Mouse (Mus musculus) left cerebral cortex, adult 2 months (tissue): ENCODE measurements at regions not wholly inside any gene's neighbourhood (a gene's known extent, or its start where the extent isn't known, plus 50 kb on each side); places are given as distances from the start of the nearest gene placed in this dataset.

Experiments
- DNase-seq, 2 experiments: peaks; one replicate each; pipeline ENCODE4 v3.0.0; 2021 to 2022; ENCODE audit warnings: low spot score in 2 of 2, mixed read lengths in 1 of 2; ENCODE audit errors: extremely low spot score in 1 of 2
- H3K27ac ChIP-seq: fragments of 200-600 bp; 2 replicates; pipeline ENCODE4 v1.8.1; 2022
- H3K4me3 ChIP-seq: fragments of 200-600 bp; 2 replicates; pipeline ENCODE4 v1.8.1; 2022
- CTCF ChIP-seq: fragments of 200-600 bp; IDR thresholded peaks from 2 replicates; pipeline ENCODE4 v1.8.1; 2022; ENCODE audit warnings: antibody characterized with exemption, mild to moderate bottlenecking, moderate library complexity
- intact Hi-C: fragments of 180-260 bp; cut with DNase I; formaldehyde crosslinking; loops from one replicate; pipeline ENCODE4 v1.15.1; 2025

DNA sequence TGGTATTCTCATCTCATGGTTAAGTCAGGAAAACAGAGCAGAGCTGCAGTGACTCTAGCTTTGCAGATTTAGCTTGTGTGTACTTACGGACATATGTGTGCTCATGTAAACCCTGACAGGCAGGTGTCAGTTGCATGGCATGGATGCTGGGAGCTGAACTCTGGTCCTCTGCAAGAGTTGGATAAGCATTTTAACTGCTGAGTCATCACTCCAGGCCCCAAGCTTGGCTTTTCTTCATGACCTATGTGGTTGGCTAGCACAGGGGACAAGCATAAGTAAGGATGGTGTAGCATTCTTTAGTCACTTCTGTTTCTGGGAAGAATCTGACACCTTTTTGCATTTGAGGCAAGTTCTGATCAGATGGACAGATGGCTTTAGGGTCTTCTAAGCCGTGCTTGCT lies 120.1 kb upstream of the Sox4 start:
- Histone ChIP-seq H3K27ac (no peak overlapping the region), H3K4me3 (no peak overlapping the region)
- TF ChIP-seq CTCF: no peak
- DNase-seq: no peak
- intact Hi-C loops: no loop called here

DNA sequence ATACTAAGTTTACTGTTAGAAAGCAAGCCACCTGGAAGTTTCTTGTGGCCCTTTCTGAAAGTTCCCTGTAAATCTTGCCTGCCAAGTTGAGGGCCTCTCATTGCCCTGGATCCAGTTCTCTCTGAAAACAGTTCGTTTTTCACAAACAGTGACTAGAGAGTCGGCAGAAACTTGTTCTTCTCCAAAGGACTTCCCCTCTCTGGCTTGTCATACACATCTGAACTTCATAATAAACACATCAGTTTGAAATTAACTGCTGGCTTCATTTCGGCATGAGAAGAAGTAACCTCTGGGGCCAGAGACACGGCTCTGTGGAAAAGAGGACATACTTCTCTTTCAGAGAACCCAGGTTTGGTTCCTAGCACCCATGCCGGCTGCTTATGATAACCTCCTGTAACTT lies 110.4 kb upstream of the Sox4 start:
- no peak overlapping the region for H3K27ac ChIP-seq
- no peak overlapping the region for H3K4me3 ChIP-seq
- intact Hi-C loops: no loop called here
- DNase-seq: no peak
- TF ChIP-seq CTCF: no peak

DNA sequence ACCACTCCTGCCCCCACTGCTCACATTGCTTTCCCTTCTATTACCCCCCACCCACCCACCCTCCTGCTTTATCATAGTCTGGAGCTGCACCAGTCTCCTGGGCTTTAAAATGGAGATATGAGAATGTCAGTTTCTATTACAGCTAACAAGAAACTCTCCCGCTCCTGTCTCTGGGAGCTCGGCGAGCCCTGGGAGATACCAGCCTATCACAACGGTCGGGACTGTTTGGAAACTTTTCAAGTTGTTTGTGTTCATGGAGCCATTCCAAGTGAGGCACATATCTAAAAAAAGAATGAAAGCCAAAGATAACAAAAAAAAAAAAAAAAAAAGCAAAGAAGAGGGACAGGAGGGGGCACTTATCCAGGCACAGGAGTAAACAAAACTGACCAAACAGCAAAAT lies 105.2 kb upstream of the Sox4 start:
- H3K4me3 ChIP-seq: no peak overlapping the region
- no peak for TF ChIP-seq CTCF
- H3K27ac ChIP-seq: no peak overlapping the region
- intact Hi-C loops: no loop called here
- no peak for DNase-seq

DNA sequence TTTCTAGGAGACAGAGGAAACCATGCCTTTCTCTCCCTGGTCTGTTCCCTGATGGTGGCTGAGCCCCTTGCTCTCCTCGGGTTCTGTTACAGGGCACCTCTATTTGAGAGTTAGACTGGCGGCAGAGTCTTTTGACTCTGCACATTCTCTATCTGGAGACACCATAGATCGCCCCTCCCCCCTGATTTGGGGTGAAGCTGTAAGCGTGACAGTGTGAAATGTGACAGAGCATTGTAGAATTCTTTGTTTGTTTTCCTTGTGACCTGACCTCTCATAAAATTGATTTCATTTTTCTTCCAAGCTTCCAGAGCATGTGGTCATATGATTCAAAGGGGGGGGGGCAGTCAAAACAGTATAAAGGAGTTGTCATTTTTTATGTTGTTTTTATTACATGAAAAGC lies 96.2 kb upstream of the Sox4 start:
- intact Hi-C loops: no loop called here
- no peak overlapping the region for H3K4me3 ChIP-seq
- no peak overlapping the region for H3K27ac ChIP-seq
- DNase-seq: no peak
- no peak for TF ChIP-seq CTCF

DNA sequence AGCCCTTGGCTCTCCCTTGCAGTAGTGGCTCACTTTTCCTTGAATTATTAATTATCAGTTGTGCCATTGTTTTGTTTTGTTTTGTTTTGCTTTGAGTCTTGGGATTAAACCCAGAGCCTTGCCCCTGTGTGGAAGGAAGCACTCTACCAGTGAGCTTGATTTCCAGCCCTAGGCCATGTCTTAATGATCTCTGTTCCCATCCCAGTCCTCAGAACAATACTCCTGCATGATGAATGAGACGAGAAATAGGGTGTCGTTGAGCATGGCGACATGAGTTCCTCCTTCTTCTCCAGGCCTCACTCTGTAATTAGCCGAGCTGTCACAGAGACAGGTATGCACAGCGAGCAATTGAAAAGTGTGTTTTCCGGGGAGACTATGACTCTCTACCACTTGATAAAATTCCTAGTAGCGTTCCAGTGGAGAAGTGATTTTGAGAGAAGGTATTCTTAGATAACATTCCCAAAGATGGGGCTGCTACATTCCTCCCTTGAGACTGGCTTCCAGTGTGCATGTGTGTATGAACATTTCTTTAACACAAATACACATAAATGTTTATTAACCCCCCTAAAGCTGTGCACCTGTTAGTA lies 95.6 kb upstream of the Sox4 start:
- Histone ChIP-seq H3K4me3 (no peak overlapping the region), H3K27ac (no peak overlapping the region)
- TF ChIP-seq CTCF: no peak
- DNase-seq: no peak
- intact Hi-C loops: no loop called here

DNA sequence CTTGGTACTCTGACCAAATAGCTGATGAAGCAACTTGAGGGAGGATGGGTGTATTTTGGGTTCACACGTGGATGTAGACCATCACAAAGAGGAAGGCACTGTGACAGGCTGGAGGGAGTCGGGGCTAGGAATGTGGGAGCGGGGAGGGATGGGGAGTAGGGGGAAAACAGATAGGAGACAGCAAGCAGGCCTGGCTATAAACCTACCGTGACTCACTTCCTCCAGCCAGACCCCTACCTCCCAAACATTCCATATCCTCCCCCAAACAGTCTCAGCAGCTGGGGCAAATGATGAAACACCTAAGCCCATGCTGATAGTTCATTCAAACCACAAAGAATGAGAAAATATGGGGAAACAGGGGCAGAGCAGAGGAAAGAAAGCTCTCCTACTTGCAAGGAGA lies 91.1 kb upstream of the Sox4 start:
- Histone ChIP-seq H3K27ac (no peak overlapping the region), H3K4me3 (no peak overlapping the region)
- no peak for DNase-seq
- intact Hi-C loops: no loop called here
- no peak for TF ChIP-seq CTCF

DNA sequence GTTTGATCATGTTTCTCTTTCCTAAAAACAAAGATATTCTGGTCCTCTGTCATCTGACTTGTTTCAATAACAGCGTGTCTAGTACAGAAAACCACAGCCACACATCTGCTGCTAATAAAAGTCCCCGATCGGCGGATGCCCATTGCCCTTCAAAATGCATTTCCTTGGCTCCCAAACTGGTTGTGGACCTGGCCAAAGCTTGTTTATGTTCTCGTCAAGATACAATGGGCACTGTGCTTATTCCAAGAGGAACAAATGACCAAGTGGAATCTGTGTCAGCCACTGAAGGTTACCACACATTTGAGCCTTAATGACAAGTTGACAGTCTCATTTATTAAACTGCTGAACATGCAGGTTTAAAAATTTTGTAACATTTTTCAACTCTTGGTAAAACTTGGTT lies 86.8 kb upstream of the Sox4 start:
- Histone ChIP-seq H3K27ac (no peak overlapping the region), H3K4me3 (no peak overlapping the region)
- no peak for TF ChIP-seq CTCF
- DNase-seq: no peak
- intact Hi-C loops: no loop called here

DNA sequence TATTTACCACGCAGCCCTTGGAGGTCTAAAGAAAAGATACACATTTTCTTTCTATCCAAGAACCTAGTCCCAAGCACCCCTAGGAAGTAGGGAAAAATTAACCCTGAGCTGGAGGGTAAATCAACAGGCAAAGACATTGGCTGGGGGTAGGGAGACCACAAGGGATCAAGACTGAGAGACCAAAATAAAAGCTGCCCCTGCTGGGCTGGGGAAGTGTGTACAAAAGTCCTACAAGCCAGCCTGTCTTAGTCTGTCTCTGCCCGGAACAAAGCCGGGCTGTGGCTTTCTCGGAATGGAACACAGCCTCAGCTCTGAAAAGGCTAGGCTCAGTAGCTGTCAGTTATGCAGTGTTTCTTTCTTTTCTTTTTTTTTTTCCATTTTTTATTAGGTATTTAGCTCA lies 81.4 kb upstream of the Sox4 start:
- intact Hi-C loops: no loop called here
- no peak overlapping the region for H3K4me3 ChIP-seq

DNA sequence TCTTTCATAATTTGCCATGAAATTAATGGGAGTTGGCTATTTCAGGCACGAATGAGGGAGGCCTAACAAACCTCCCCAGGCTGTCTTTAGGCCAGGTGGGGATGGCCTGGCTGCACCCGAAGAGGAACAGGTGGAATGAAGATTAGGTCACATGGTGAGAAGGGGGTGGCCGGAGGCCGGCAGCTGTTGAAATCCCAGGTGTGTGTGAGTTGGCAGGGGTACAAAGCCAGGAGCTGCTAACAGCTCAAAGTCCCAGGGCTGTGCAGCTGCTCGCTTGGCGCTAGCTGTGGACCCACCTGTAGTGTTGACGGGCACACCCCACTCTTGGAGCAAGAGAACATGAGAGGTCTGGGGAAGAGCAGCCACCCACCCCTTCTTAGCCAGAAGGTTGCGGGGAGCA lies 80.9 kb upstream of the Sox4 start:
- no peak for DNase-seq
- no peak for TF ChIP-seq CTCF
- intact Hi-C loops: no loop called here
- no peak overlapping the region for H3K4me3 ChIP-seq
- no peak overlapping the region for H3K27ac ChIP-seq

More for the DNA sequence above, 81.4 kb upstream of the Sox4 start:
- no peak overlapping the region for H3K27ac ChIP-seq
- TF ChIP-seq CTCF: no peak
- DNase-seq: no peak

DNA sequence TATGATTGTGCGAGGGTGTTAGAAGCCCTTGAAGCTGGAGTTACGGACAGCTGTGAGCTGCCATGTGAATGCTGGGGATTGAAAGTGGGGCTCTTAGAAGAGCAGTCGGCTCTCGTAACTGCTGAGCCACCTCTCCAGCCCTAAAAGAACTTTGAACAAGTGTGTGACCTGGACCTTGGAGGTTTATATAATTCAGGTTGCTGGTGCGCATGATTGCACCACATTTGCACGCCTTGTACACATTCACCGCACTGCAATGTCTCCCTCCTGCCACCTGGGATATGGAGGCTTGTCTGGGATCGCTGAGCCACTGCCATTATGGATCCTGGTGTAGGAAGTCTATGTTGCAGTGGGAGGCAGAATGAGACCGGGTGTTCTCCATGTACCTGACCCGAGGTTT lies 73.6 kb upstream of the Sox4 start:
- Histone ChIP-seq H3K4me3 (no peak overlapping the region), H3K27ac (no peak overlapping the region)
- TF ChIP-seq CTCF: no peak
- intact Hi-C loops: no loop called here
- no peak for DNase-seq

DNA sequence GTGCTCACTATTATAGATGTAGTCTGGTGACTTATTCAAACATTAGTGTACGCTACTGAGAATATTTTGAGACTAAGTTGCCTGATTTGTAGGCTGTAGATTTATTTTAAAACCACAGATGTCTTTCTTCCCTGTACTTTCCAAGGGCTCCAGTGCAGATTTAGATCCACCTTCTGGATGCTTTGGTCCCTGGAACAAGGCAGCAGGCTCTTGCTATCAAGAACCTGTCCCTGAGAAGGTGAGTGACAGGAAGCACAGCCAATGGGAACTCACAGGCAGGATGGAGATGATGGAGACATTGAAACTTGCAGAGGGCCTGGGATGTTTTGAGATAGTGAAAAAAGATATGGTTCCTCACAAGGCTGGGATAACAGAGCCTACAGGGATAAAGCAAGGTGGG lies 70.0 kb upstream of the Sox4 start:
- Histone ChIP-seq H3K27ac (no peak overlapping the region), H3K4me3 (no peak overlapping the region)
- no peak for TF ChIP-seq CTCF
- intact Hi-C loops: no loop called here
- DNase-seq: peak in 1 of 2 experiments; percentile 30

DNA sequence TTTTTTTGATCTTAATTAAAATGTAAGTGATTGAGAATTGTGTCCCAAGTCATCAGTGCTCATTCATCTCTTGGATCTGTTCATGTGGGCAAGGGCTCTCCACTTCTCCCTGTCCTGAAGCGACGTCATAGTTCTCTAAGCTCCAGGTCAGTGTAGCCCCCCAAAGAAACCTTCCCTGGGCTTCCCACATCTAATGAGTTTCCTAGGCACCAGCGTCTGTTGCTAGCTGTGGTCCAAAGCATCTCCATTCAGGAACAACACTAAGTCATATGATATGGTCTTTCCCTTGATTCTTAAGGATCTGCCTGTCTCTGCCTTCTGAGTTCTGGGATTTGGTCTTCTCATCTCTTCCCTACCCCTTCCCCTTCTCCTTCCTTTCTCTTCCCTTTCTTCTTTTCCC lies 66.3 kb upstream of the Sox4 start:
- intact Hi-C loops: loop anchor here (5.0 to 10.0 kb wide), 2 partner anchors 215 to 817 kb away; no protein-coding TSS in a partner anchor
- Histone ChIP-seq H3K27ac (no peak overlapping the region), H3K4me3 (no peak overlapping the region)
- no peak for TF ChIP-seq CTCF
- DNase-seq: no peak

DNA sequence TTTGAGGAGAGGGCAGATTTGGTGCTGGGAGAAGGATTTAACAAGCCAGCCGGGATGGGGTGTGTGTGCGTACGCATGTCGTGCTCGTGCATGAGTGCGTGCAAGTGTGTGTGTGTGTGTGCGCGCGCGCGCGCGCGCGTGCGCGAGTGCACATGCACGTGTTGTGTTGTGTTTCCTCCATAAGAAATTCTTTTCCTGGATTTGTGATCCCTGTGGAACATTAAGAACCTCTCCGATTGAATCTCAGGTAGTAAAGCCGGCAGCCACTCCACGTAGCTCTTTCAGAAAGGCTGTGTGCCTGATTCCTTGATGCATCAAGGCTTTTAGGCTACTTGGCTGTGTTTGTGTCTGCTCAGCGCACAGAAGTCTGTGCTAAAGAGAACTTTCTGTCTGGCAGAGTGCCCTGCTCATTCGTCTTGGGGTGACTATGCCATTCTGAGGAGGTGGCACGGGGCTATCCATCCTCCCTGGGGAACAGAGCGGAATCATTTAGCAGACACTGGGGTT lies 62.7 kb upstream of the Sox4 start:
- intact Hi-C loops: loop anchor here (5.0 to 10.0 kb wide), 2 partner anchors 219 to 821 kb away; no protein-coding TSS in a partner anchor
- no peak for TF ChIP-seq CTCF
- peak; percentile 49 to 56 for DNase-seq
- peak overlapping the region; percentile 49 for H3K4me3 ChIP-seq
- peak overlapping the region; percentile 83 for H3K27ac ChIP-seq
